Mouse (Mus musculus): ENCODE measurements around the gene Olfr1497. TPM values are rescaled to one million over a fixed set of nuclear protein-coding genes. Genes with fewer than 3 reads are reported as not detected.

Olfr1497 gene
- not detected for total RNA-seq (2023)

GRCm38 (mm10) chr19:13798102-13798501 lies at the start of gene Olfr1497:
Gene Olfr1497, minus strand, starts transcription at chr19:13798202.

GRCm38 (mm10) chr19:13830388-13830787 lies 32.4 kb upstream of the Olfr1497 start, which contains the start of gene Olfr1500:
Gene Olfr1500, minus strand, starts transcription at chr19:13830488.

DNA sequence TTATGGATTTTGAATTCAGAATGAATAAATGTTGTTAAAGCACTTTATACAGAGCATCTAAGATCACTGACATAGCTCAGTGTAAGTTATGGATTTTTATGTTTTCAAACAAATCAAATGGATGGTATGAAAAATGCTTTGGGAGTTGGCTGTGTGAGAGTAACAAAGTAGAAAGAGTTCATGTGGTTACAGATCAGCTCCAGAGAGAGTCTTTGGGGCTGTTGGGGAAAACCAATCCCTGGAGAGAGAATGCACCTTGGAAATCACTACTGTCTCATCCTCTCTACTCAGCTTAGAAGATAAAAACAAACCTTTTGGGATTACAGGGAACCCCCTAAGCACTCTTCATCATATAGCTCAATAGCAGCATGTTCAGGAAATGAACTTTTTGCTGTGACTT lies 21.3 kb upstream of the Olfr1497 start, which contains the start of gene Olfr1499:
Olfr1499 (minus strand) TSS at position 101 of the 400 bp plus-strand sequence.

DNA sequence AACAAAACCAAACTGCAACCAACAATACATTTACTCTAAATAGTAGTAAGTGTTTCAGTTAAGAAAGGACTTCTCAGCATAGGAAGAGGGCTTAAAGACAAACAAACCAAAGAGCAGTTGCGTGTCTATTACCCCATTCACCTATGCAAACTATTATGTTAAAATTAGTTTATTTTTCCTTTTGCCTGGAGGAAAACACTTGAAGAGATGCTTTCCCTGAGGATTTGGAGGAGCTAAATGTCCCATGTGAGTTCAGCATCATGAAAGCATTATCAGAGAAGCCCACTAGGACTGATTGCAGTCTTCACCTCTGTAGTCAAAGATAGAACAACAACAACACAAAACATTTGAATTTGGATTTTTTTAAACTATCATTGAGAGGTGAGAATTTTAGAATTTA lies 20.4 kb downstream of the Olfr1497 start, which contains the start of gene Olfr1496:
Olfr1496 (plus strand) TSS at position 301 of the 400 bp plus-strand sequence.

GRCm38 (mm10) chr19:13764306-13764705 lies 33.7 kb downstream of the Olfr1497 start, which contains the start of gene Olfr1495:
Gene Olfr1495, plus strand, starts transcription at chr19:13764606.

Other genes with a start within 250 kb of the Olfr1497 start
- gene Olfr1484, start 214.7 kb downstream of the Olfr1497 start, total RNA-seq (2023): not detected
- gene Olfr1487, start 180.8 kb downstream of the Olfr1497 start, total RNA-seq (2023): not detected
- not detected for gene Olfr1489, start 166.6 kb downstream of the Olfr1497 start, total RNA-seq (2023)
- not detected for gene Olfr1490, start 147.1 kb downstream of the Olfr1497 start, total RNA-seq (2023)
- not detected for gene Olfr1491, start 100.9 kb downstream of the Olfr1497 start, total RNA-seq (2023)
- not detected for gene Olfr1493-ps1, start 74.9 kb downstream of the Olfr1497 start, total RNA-seq (2023)
- not detected for gene Olfr1494, start 58.5 kb downstream of the Olfr1497 start, total RNA-seq (2023)
- gene Olfr1495, start 33.6 kb downstream of the Olfr1497 start, total RNA-seq (2023): not detected
- gene Olfr1496, start 20.3 kb downstream of the Olfr1497 start, total RNA-seq (2023): not detected
- gene Olfr1499, start 21.2 kb upstream of the Olfr1497 start, total RNA-seq (2023): not detected
- gene Olfr1500, start 32.3 kb upstream of the Olfr1497 start, total RNA-seq (2023): not detected
- not detected for gene Olfr1501, start 52.5 kb upstream of the Olfr1497 start, total RNA-seq (2023)
- gene Olfr1502, start 63.6 kb upstream of the Olfr1497 start, total RNA-seq (2023): not detected
- gene Olfr1504, start 99.7 kb upstream of the Olfr1497 start, total RNA-seq (2023): not detected
- not detected for gene Olfr1505, start 115.3 kb upstream of the Olfr1497 start, total RNA-seq (2023)